Mouse (Mus musculus): Measurements from ENCODE around the gene Thnsl2. TPM values are rescaled to one million over a fixed set of nuclear protein-coding genes. Genes with fewer than 3 reads are reported as not detected.

Gene Thnsl2
- total and polyA plus RNA-seq, 3 experiments, result not detected

GRCm38 (mm10) chr6:71154861-71155260, 10.6 kb upstream of the Thnsl2 start:
- TF ChIP-seq JUN (IDR thresholded peaks at IDR 0.05; ENCODE audit: insufficient read depth, low read depth, low read length), result no peak
- no peak for TF ChIP-seq JUND (conservative IDR thresholded peaks at IDR 0.05; ENCODE audit: low read depth, low read length)
- no peak for TF ChIP-seq USF2 (conservative IDR thresholded peaks at IDR 0.05; ENCODE audit: low read depth, low read length)
- no peak for TF ChIP-seq HCFC1 (IDR thresholded peaks at IDR 0.05; ENCODE audit: low read depth, low read length)
- TF ChIP-seq CHD1 (IDR thresholded peaks at IDR 0.05; ENCODE audit: low read depth, low read length), result no peak
- no peak for TF ChIP-seq ZKSCAN1 (IDR thresholded peaks at IDR 0.05; ENCODE audit: borderline replicate concordance, low read depth, low read length)
- TF ChIP-seq TBP (conservative IDR thresholded peaks at IDR 0.05; ENCODE audit: low read depth, low read length), result no peak
- no peak for TF ChIP-seq MAZ (IDR thresholded peaks at IDR 0.05; ENCODE audit: low read depth, low read length)
- TF ChIP-seq POLR2AphosphoS2 (IDR thresholded peaks at IDR 0.05; ENCODE audit: low read depth, low read length), result no peak
- no peak for TF ChIP-seq TCF12 (IDR thresholded peaks at IDR 0.05; ENCODE audit: low read depth, low read length)
- Histone ChIP-seq H3K27ac (ENCODE audit: insufficient read depth, low read depth) (no peak overlapping the region), H3K4me1 (ENCODE audit: control insufficient read depth in 1 of 2, insufficient read depth in 2 of 2) (peaks cover 0 to 10% of the 10 kb centered on the region in 2 experiments; a peak in 2 of 4 replicates), H3K27me3 (replicated peaks) (no peaks in the 10 kb centered on the region), H3K36me3 (replicated peaks in 1 of 2; ENCODE audit: control insufficient read depth in 1 of 2, insufficient read depth in 1 of 2, low read length in 1 of 2) (no peaks in the 10 kb centered on the region), H3K9ac (ENCODE audit: insufficient read depth, low read depth) (no peak overlapping the region), H3K79me2 (replicated peaks; ENCODE audit: control insufficient read depth, extremely low read depth, insufficient read depth, poor library complexity, severe bottlenecking) (no peaks in the 10 kb centered on the region), H3K4me2 (ENCODE audit: insufficient read depth, low read depth, poor library complexity, severe bottlenecking) (no peak overlapping the region), H3K9me3 (replicated peaks; ENCODE audit: low read length) (no peaks in the 10 kb centered on the region), H3K4me3 (replicated peaks in 1 of 3; ENCODE audit: low read depth in 2 of 3, low read length in 2 of 3, poor library complexity in 1 of 3) (no peak overlapping the region)
- DNase-seq (ENCODE audit: extremely low read depth), result no peak
- in situ Hi-C loops (cut with MboI; ENCODE audit: low pct_ligation_motif_present, low pct_unique_long_range_greater_than_20kb, low sequenced_read_pairs) (loop anchor here (10.0 kb wide), 1 partner anchor 650 kb away; no protein-coding TSS in a partner anchor), dilution Hi-C loops (cut with MboI; ENCODE audit: extremely low pct_ligation_motif_present, extremely low pct_unique_long_range_greater_than_20kb, low sequenced_read_pairs) (no loop called here)

GRCm38 (mm10) chr6:71153486-71153885, 9.2 kb upstream of the Thnsl2 start:
- dilution Hi-C loops (cut with MboI; ENCODE audit: extremely low pct_ligation_motif_present, extremely low pct_unique_long_range_greater_than_20kb, low sequenced_read_pairs), result no loop called here
- TF ChIP-seq POLR2A (IDR thresholded peaks at IDR 0.05; ENCODE audit: low read depth, low read length), result no peak
- TF ChIP-seq MAZ (IDR thresholded peaks at IDR 0.05; ENCODE audit: low read depth, low read length), result no peak
- no peak for TF ChIP-seq CTCF (conservative IDR thresholded peaks at IDR 0.05 in 1 of 2, IDR thresholded peaks at IDR 0.05 in 1 of 2; ENCODE audit: low read depth in 2 of 2, low read length in 2 of 2)
- TF ChIP-seq ETS1 (conservative IDR thresholded peaks at IDR 0.05; ENCODE audit: low read depth, low read length), result no peak
- TF ChIP-seq JUND (conservative IDR thresholded peaks at IDR 0.05; ENCODE audit: low read depth, low read length), result no peak
- TF ChIP-seq USF1 (IDR thresholded peaks at IDR 0.05; ENCODE audit: low read depth, low read length), result no peak
- no peaks in the 10 kb centered on the region for H3K79me2 ChIP-seq (replicated peaks; ENCODE audit: control insufficient read depth, extremely low read depth, insufficient read depth, poor library complexity, severe bottlenecking)
- no peaks in the 10 kb centered on the region for H3K27me3 ChIP-seq (replicated peaks)
- no peak overlapping the region for H3K9ac ChIP-seq (ENCODE audit: insufficient read depth, low read depth)
- in situ Hi-C loops (cut with MboI; ENCODE audit: low pct_ligation_motif_present, low pct_unique_long_range_greater_than_20kb, low sequenced_read_pairs), result loop anchor here (10.0 kb wide), 1 partner anchor 651 kb away; no protein-coding TSS in a partner anchor
- H3K27ac ChIP-seq (ENCODE audit: insufficient read depth, low read depth), result no peak overlapping the region
- H3K4me3 ChIP-seq (replicated peaks in 1 of 3; ENCODE audit: low read depth in 2 of 3, low read length in 2 of 3, poor library complexity in 1 of 3), result no peak overlapping the region
- no peak overlapping the region for H3K4me2 ChIP-seq (ENCODE audit: insufficient read depth, low read depth, poor library complexity, severe bottlenecking)
- peaks cover 0 to 13% of the 10 kb centered on the region in 2 experiments; a peak in 2 of 4 replicates for H3K4me1 ChIP-seq (ENCODE audit: control insufficient read depth in 1 of 2, insufficient read depth in 2 of 2)
- H3K9me3 ChIP-seq (replicated peaks; ENCODE audit: low read length), result no peaks in the 10 kb centered on the region
- no peak for DNase-seq (ENCODE audit: extremely low read depth)
- no peaks in the 10 kb centered on the region for H3K36me3 ChIP-seq (replicated peaks in 1 of 2; ENCODE audit: control insufficient read depth in 1 of 2, insufficient read depth in 1 of 2, low read length in 1 of 2)

All from CH12.LX (cell line).